Mouse (Mus musculus) lung, postnatal 10 days (tissue): ENCODE data around the gene Epha3.

ENCODE experiments used
- DNase-seq: peaks from one replicate; pipeline ENCODE4 v3.0.0; 2021

Gene Epha3

DNA sequence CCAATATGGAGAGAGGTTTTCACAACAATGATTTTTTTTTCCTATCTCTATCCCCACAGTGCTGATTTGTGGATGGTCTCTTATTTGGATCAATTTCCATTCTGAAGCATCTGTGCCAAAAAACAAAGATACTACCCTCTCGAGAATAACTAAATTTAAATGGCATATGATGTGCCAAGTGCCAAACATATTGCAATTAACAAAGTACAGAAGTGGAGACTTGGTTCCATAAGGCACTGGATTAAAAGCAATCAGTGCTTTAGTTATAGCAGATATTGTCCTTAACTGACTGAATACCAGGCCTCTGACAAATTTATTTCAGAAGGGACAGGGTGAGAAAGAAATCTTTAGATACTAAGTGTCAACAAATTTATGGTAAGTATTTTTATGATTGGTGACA lies 81.9 kb downstream of the Epha3 start:
- no peak for DNase-seq

DNA sequence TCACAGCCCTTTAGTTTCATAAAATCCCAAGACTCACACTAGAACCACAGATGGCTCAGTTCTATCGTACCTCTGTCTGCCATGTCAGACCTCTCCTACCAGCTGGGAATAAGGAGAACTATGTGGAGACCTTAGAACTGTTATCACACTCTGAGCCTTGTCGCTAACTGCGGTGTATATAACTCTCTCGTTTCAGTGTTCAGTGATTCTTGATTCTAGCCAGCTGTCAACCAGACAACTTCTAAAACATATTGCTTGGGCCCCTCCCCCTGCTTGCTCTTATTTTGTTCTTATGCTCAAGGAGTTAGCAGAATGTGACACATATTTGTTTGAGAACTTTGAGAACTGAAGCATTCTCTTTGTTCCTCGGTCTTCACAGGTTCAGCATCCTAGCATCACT lies 83.8 kb downstream of the Epha3 start:
- DNase-seq, result no peak

DNA sequence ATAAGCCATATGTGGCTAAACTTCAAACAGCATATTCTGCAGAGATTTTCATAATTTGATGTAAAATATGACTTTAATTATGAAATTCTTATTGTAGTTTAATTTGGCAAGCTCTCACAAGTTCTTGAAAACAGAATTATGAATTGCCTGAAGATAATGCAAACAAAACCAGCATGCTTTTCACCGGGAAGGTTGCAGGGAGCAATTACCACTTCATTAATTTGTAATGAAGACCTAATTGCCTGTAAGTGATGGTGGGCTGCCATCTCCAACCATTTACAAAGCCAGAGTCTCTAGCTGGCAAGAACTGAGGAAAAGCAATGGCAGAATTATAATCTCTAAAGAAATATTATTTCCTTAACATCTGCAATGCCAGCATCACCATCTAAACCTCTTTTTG lies 86.2 kb downstream of the Epha3 start:
- no peak for DNase-seq

DNA sequence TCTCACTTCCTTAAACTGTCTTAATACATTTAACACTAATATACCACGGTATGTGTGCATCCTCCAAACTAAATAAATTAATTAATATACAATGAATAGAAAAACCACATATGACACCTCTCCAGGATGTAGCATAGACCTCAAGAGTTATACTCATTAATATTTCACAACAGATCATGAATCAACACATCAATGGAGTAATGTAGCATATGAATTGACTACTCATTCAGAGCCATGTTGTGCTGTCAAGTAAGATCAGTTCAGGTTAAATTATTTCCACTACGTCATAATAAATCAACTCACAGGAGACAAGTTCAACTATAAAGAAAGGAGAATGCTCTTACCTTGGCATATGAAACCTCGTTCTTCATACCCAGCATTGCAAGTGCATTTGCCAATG lies 91.4 kb downstream of the Epha3 start:
- no peak for DNase-seq

DNA sequence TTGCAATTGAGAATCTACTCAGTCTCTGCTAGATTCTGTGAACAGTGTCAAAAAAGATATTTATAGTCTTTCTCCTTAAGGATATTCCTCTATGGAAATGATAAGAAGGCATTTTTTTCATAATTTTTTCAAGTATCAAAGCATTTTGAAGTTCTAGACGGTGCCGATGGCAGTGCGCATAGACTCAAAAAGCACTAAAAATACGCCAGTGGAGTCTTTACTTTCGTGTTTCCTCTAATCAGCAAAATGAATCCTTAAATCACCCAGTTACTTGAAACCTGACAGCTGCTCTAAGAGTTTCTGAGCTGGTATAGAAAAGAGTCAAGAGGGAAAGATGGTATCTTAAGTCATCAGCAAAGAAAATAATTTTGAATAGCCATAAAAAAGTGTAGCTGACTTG lies 96.4 kb downstream of the Epha3 start:
- DNase-seq, result no peak

DNA sequence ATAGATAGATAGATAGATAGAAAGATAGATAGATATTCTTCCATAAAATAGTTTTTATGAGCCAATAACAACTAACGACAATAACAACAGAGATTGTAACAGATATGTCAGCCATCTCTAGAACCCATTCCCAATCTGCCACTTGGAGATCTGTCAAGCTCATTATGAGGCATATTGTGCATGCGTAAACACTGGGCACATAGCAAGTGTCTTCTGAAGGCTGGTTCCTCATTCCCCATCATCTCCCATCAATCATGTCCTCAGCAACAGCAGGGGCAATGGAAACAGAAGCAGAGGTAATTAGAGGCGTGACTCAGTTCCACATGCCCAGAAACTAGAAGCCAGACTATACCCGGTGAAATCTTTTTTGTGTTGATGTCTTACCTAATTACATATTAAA lies 102.8 kb downstream of the Epha3 start:
- no peak for DNase-seq

DNA sequence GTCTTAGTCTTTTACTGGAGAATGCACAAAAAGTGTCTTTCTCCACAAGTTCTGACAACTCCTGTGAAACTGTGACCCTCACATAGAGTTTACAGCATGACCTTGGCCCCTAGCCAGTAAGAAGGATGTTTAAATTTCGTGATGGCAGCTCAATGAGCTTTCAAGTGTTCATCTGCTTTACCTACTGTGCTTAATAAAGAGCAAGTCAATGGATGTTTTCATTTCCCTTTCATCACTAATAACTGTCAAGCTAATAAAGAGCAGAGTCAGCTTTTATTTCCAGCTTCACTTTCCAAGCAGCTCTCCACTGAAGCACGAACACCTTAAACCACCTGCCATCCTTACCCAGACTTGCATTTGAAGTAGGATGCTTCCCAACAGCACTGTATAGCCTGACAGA lies 103.9 kb downstream of the Epha3 start:
- DNase-seq, result no peak

DNA sequence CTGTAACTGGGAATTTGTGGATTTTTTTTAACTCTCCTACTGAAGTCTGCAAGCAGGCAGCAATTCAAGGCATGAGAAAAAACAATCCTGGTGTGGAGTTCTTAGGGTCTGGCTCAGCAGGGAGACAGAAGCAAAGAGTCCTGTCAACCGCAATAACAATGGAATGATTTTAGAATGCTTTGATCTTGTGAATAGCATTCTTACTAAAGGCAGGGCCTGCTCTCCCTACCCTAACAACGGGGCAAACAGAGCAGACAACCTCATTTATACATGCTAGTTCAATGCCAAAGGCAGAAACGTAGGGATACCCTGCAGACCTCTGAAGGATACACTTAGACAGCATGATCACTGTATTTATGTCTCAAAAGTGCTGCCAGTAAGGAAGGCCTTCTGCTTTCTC lies 110.9 kb downstream of the Epha3 start:
- no peak for DNase-seq

DNA sequence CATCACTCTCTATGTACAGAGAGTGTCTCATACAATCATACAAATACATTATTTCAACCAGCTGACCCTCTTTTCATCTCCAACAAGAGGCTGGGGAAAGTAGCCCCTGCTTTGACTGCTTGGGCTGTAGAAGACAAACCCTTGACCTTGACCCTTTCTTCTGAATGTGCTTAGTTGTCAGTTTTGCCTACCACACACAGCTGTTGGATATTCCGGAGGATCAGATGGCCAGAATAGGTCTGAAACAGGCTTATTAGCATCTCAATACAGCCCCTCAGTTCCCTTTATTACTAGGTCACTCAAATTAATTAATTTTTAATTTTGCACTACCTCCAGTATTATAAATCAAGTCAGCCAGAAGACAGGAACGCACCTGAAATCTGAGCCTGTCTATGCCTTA lies 116.2 kb downstream of the Epha3 start:
- DNase-seq, result no peak

DNA sequence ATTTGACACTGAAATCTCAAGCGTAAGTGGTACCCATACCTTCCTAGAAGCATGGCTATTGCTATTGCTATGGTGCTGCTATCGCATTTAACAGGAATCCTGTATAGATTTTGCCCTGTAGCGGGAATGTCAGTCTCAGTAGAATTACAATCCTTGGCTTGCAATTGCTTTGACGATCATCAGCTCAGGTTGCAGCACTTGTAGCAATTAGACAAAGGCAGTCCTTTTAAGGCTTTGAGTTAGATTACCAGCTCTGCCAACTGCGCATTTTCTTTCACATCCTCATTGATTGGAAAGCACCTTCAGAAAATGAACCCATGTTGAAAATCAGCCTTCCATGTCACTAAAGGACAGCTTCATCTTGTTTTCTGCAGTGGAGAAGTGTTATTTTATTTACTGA lies 118.5 kb downstream of the Epha3 start:
- DNase-seq, result no peak

DNA sequence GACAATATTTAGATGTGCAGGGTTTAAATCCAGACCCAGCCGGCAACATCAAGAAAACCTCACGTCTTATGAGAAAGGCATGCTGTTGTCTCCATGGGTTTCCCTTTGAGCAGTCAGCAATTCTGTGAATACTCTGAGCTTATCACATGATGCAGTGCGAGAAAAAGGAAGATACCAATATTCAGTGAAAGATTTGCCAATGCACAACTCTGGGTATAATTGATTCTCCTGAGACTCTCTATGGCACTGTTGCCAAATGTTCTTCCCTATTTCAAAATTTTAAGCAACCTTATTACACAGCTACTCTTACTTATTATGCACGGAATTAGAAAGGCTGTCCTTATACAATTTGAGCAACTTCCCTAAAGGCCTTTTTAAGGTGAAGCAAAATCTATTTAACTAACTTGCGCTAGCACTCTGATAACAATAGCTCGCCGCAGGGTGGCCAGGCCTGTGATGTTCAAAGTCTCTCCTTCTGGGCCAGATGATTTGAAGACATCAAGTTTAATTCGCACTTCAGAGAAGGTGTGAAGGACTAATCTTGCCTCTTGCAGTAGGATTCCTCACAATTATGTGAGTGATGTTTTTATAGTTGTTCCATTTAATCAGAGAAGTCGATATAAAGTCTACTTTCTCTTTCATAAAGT lies 120.6 kb downstream of the Epha3 start:
- DNase-seq, result no peak

DNA sequence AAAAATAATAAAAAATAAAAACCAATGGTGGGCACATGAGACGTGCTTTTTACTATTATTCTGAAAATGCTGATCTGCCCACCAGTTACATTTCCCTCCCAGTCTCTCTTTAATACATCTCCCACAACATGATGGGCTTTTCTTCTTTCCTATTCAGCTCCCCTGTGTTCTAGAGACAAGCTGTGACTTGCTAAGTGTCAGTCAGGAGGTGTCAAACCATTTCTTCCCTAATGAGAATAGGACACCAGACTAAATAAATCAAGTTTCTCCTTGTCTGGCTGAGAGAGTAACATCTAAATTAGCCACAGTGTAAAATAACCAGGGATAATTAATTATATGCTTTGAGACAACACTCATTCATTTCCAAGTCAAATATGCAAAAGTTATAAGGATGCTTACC lies 144.7 kb downstream of the Epha3 start:
- DNase-seq, result no peak

DNA sequence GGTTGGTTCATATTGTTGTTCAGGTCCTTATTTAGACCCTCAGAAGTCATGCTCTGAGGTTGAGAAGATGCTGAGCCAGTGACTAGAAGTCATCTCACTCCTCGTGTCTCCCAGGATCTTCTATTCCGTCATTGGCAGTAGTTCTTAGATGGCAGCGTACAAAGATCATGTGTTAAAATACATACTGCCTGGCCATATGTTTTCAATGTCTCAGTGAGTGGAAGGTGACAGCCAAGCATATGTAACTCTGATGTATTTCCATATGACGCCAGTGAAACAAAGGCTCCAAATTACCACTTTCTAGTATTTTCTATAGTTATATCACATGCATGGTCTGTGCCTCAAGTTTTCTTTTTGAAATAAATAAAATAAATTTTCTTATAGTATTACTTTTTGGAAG lies 146.7 kb downstream of the Epha3 start:
- DNase-seq, result no peak

DNA sequence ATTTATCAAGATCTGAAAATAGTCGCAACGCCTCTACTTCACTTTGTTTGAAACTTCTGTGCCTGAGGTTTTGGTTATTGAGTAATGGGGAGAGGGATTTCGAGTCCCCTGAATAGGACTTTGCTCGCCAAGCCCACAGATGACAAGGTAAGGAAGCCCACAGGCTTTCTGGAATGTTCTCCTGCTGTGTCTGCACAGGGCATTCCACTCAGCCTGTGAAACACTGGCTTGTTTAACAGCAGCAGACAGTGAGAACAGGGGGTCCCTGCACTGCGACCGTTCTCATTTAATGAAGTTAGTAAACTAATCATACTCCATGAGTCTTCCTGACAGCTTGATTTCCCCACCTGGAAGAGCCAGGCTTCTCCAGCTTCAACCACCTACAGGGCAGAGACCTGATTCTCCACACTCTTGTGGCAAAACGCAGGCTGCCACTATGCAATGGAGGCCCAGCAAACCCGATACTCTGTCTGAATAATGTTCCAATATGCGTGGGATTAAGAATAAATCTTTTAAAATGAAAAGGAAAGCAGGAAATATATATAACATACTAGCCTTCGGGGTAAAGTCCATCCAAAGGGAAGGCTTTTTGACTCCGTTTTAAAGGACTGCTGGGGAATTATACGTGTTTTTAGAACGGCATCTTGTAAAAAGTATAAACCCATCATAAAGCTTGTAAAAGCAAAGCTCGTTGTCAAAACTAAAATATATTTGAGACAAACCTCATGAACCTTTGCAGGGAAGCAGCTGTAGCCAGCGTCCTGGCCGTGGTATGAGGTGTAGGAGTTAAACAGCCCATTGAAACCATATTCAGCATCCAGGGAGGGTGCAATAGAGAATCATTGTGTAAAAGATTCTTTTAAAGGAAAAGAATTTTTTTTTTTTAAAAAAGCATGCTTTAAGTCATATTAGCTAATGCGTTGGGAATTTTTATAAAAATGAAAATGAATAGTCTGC lies 156.8 kb downstream of the Epha3 start:
- DNase-seq, result no peak

DNA sequence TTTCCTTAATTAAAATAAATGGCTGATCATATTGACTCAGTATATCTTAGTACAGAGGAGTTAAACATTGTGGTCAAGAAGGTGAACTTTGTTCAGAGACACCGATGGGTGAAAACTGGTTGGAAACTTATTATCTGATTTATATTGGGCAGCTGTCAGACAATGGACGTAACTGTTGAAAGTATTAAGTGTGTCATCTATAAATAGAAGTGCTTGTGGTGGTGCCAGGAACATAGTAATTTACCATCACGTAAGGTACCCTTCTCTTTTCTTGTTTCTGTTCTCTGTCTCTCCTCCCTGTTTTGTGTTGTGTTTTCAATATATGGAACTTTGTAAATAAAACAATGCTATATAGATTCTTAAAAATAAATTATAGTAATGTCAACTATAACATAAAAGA lies 174.6 kb downstream of the Epha3 start:
- DNase-seq, result no peak

DNA sequence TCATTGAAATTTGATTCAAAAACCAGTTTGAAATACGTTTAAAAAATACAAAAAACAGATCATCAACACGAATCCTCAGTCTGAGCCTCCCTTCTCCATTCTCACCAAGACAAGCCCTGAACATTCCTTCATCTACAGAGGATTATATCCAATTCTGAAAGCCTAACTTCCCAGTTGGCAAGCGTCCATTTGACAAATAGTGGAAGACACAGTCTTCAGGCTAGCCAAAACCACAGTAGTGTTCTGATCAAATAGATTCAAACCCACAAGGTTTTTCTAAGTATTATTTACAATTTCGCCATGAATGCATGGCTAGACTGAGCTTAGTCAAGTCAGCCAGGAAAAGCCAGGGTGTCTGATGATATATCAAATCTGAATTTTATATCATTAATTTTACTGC lies 179.8 kb downstream of the Epha3 start:
- DNase-seq, result peak; percentile 7

DNA sequence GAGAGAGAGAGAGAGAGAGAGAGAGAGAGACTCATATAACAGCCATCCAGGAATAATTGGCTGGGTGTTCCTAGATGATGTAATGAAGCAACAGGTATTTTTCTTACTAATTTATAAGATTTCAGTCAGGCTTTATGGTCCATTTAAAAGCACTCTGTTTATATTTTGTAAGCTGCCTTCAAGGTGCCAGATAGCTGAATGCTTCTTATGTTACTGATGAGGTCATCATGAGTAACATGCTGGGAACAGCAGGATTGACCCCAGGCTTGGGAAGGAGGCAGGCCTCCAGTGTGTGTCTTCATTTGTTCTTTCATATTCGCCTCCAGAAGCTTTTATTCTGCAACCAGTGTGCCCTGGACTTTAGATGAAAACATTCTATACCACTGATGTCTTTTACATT lies 189.5 kb downstream of the Epha3 start:
- DNase-seq, result no peak

DNA sequence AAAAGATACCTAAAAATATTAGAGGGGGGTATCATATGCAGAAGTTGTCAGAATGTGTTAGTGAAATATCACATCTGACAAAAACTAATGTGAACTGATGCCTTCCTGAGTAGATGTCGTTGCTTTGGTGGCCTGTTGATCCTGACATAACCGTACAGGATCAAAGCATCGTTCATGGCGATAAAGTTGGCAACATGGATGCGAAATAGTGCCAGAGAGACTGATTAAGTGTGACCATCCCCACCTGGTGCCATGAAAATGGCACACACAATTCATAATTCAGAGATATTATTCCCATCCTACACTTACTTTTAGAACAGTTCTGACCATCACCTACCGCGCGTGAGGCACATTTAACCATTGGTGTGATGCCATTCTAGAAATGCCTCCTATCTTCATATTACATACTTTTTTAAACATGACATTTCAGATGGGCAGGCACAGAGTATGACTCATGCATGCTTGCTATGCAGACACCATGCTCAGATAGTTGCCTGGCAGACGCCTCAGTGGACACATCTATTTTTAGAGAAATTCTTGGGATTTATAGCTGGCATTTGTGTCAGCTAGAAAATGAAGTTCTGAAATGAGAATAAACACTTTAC lies 190.6 kb downstream of the Epha3 start:
- DNase-seq, result no peak

DNA sequence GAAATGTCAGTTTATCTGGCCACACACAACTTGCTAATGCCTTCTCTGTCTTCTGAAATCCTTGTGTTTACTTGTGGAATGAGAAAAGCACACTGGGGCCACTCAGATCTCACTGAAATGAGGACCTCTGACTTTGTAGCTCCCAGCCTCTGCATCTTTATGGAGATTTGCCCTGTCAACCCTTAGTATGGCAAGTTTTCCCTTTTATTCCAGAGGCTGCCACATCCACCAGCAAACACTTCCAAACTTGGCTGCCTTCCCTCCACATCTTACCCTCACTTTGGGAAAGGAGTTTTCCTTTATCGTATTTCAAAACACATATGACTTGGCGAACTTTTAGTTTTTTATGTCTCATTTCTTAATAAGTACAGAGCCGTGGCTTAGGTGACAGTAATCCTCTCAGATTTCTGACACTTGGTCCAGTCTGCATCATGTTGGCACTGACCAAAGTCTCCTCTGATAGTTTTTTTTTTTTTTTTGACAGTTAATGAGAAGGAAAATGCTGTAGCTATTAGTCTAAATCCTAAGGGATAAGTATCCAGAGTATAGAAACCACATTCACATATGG lies 198.0 kb downstream of the Epha3 start:
- peak; percentile 3 for DNase-seq

DNA sequence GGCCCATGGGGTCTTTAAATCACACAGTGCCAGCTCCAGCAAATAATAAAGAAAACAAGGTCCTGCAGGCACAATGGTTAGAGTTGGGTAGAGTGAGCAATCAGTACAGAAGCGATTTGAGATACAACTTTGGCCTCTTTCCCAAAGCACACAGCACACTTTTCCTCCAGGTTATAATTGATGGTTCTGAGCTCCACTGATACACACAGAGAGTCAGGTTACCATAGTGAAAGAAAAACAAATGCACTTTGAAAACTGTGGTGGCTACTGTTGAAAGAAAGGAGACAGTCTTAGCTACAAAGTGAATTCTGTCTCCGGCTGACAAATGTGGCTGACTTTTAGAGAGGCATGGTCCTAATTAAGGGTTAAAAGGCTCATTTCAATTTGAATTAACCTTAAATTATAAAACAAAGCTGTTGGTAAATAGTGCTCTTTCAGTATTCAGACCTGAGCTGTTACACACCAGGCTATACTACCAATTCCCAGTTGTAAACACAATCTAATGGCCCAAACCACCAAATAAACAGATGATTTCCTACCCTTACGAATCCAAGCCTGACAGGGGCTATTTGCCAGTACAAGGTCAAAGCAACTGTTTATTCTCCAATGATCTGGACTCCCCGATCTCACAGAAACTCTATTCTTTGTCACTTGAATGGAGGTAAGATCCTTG lies 205.5 kb downstream of the Epha3 start:
- no peak for DNase-seq

DNA sequence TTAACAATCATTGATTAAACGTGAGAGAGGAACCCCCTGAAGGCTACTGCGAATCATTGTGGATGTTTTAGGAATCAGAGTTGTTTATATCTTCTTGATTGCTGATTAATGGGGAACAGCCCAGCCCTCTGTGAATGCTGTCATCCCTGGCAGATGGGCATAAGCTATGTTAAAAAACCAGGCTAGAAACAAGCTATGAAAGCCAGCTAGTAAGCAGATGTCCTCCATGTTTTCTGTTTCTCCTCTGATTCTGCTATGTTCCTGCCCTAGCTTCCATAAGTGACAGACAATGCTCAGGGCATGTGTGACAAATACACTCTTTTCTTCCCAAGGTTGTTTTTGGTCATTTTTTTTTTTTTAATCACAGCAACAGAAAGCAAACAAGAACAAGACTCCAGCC lies 206.2 kb downstream of the Epha3 start:
- no peak for DNase-seq

DNA sequence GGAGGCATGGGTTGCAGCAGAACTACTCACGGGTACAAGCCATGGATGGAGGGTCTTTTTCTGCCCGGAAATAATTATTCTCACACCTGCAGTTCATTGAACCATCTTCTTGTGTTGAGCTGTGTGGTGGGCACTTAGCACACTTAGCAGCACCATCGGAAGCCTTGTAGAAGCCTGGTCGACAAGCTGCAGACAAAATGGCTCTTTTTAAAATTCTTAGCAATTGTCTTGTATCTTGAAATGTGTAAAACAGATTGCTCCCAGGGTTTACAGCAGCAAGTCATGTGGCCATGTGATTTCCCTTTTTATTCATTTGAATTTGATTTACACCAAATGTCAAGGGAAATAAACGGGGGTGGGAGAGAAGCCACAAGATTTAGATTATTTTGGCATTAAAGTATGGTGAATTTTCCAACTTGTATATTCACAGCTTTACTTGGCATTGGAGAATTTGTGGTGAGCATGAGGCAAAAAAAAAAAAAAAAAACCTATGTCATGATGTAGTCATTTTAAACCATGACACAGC lies 210.5 kb downstream of the Epha3 start:
- no peak for DNase-seq

DNA sequence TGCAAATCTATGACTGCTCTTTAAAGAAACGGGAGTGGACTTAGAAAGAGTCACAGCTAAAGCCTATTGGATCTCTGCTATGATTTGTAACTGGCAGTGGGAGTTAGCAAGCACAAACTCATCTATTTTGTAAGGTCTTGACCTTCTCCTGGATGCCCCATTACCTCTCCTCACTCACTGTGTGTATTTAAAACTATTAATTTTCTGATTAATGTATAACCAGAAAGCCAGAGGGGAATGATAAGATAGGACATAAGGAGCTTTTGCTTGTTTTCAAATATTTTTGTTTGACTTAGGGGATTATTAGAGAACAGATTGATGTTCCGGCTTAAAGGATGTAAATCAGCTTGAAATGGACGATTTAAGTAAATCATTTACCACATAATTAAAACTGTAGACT lies 213.2 kb downstream of the Epha3 start:
- DNase-seq, result no peak
